Mouse (Mus musculus): ENCODE measurements at regions not wholly inside any gene's neighbourhood (a gene's known extent, or its start where the extent isn't known, plus 50 kb on each side); places are given as distances from the start of the nearest gene placed in this dataset.

DNA sequence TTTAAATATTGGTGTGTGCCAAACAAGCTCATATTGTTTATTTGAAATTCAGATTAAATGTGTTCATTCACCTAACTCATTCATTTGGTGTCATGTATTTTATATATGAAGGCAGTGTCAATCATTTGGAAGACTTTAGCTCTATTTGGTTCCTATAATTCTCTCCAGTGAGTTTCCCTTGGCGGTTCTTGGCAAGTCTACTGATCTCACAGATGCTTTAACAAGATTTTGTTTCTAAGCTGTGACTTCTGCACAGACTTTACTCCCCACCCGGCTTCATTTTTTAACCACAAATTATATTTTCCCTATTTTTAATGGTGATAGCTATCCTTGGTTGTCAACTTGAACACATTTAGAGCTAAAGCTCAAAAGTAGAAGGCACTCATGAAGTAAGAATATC lies 1009.5 kb downstream of the Robo1 start:
- TF ChIP-seq TAL1 (IDR thresholded peaks at IDR 0.05; ENCODE audit: low read length), result no peak
- TF ChIP-seq GATA1 (IDR thresholded peaks at IDR 0.05; ENCODE audit: low read length), result no peak
